Mouse (Mus musculus): ENCODE results near the gene Hhipl2.
A peak's percentile ranks its signal among the peaks of the same experiment; 100 is the strongest.
"Not testable (repeated sequence)": the region's sequence is repeated elsewhere in the genome, so short reads cannot be mapped to it uniquely, and the experiment has no call there.

The Hhipl2 gene

DNA sequence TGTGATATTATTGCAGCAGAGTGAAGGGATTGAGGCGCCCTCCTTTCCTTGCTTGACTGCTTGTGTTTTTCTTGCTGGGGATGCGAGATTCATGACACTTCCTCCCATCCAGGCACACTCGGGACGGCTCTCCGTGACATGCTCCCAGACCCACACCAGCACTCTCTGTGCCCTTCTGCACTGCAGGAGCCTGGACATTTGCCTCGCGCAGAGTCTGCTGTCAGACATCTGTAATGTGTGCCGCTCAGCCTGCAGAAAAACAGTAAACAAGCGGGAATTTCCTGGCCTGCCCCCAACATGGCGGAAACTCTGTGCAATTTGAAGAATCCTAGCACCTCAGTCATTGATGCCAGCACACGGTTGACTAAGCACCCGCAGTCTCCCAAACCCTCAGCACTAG is at the start of gene Hhipl2:
TSS of gene Hhipl2 (plus strand) at position 343 of the 400 bp plus-strand sequence.
- DNase-seq: no peak

DNA sequence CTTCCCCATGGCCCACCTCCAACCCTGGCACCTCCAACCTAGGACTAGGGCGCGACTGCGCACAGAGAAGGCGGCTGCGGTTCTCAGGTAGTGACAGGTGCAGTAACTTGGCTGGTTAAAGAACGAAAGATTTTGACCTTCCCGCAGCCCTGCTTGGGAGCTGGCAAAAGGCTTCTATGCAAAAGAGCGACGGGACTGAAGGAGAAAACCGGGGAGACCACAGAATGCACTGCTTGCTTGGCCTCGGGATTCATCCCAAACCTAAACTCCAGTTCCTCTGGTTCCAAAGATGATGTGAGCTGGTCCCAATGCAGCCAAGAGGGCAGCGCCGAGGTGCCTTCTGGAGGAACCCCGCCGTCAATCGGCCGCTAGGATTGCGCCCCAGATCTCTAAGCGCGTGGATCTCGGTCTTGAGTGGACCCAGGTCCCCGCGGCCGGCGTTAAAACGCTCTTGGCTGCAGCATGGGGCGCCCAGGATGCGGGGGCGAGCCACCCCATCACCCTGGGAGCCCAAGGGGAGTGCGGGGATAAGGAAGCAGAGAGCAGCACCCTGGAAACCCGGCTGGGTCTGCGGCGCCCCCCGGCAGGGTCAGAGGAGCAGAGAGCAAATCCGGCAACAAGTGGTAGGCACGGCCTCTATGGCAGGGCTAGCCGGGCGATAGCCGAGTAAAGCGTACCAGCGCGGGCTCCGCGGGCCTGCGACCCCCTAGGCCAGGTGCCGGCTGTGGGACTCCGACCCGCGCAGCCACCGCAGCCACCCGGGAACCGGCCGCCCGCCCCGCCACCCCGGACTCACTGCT is 49.2 kb upstream of the Hhipl2 start:
- DNase-seq: peak; percentile 35

DNA sequence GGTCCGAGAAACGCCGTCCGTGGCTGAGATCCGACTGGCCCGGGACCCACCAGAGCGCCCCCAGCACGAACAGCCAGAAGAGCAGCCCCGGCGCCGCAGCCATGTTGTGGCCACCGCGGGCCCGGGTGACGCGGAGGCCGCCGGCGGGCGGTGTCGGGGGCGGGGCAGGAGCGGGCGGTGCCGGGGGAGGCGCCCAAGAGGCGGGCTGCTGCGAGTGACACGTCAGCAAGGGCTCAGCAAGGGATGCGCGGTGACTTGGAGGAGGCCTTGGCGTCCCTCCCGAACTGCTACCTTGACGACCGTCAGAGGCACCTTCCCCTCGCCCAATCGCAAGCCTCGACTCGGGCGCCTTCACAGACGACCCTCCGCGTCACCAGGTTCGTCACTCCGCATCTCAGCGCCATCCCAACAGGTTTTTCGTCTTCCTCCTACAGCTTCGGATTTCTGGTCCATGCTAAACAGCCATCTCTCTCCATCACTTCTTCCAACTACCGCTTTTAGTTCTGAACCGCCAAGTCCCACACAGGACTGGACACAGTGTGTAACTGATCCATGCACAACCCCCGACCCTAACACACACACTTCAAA is 48.5 kb upstream of the Hhipl2 start, which contains the start of gene Mia3:
TSS of gene Mia3 (minus strand) at position 127 of the 588 bp plus-strand sequence.
- DNase-seq: peak; percentile 98

- no peak for DNase-seq
These were observed 43.3 kb upstream of the Hhipl2 start for GRCm38 (mm10) chr1:183374728-183375127.

- no peak for DNase-seq
These were observed 41.0 kb upstream of the Hhipl2 start for GRCm38 (mm10) chr1:183377045-183377444.

DNA sequence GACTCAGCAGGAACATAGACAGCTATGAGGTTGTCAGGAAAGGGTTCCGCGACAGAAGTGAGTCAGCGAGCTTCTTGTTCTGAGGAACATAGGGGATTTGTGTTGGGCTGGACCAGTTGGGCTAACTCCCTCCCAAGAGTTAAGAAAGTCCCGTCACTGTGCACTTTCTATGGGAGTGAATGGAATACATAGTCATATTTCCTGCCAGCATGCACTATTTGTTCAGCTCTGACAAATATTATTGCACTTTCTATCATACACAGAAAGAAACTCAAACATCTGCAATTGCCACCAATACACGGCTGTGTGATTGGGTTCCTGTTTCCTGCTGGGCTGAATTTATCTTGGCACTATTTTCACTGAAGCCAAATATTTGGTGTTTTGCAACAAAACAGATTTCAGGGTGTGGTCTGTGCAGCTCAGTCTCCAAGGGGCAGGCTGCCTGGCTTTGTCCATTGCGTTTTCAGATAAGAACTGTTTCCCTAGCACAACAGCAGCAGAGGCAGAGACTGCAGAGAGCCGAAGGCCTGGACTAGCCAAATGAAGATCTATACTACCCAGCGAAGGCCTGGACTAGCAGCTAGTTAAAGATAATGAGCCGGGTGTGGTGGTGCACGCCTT is 39.6 kb upstream of the Hhipl2 start:
- no peak for DNase-seq

DNA sequence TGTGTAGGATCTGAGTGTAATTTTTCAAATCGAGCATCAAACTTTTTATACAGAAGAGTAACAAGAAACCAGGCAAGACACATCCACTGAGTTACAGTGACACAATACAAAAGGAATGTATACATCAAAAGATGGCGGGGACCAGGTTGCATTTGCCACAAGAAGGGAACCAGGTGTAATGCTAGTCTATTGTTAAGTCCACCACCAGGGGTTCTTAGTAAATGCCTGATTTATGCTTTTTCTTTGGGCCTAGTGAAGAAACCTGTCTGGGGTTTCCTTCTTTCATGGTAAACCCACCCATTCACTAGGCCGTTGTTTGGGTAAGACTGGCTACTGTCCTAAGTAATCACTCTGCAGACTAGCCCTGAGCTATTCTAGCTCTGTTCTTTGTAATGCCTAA is 38.6 kb upstream of the Hhipl2 start:
- DNase-seq: not testable (repeated sequence)

DNA sequence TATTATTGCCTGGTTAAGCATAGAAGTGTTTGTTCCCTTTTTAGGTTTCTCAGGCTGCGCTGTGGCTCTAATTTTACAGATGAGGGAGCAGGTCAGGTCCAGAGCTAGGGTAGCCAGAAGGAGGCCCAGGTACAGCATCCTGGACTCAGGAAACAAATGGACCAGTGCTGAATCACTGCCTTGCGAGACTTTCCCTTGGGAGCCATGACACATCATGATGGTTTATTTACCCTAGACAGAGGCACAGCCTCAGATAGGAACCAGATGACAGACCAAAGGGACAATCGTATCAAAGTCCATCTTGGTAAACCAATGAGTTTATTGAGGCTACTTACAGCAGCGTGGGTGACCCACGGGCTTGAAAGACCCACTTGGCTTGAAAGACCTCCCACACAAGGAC is 36.2 kb upstream of the Hhipl2 start:
- DNase-seq: no peak

GRCm38 (mm10) chr1:183382621-183383020 is 35.4 kb upstream of the Hhipl2 start:
- DNase-seq: no peak

DNA sequence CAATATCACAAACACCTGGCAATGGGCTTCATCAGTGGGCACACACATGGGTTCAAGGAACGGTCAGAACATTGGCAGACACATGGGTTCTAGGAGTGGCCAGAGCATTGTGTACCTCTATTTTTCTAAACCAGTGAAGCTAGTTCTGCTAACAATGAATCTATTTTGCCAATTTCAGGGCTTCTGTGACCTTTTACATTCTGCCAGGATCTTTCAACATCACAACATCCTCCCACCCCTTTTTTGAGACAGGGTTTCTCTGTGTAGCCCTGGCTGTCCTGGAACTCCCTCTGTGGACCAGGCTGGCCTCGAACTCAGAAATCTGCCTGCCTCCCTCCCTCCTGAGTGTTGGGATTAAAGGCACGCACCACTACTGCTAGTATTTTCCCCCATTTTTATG is 30.6 kb upstream of the Hhipl2 start:
- not testable (repeated sequence) for DNase-seq

GRCm38 (mm10) chr1:183388426-183389406 is 29.3 kb upstream of the Hhipl2 start, which contains the start of gene Taf1a:
Taf1a (plus strand) TSS chr1:183388981.
- peak; percentile 91 for DNase-seq

- DNase-seq: no peak
These were observed 14.6 kb upstream of the Hhipl2 start for GRCm38 (mm10) chr1:183403396-183403795.

- no peak for DNase-seq
These were observed 3.8 kb upstream of the Hhipl2 start for GRCm38 (mm10) chr1:183414081-183414727.

- no peak for DNase-seq
These were observed 1.7 kb downstream of the Hhipl2 start for GRCm38 (mm10) chr1:183419741-183420140.

DNA sequence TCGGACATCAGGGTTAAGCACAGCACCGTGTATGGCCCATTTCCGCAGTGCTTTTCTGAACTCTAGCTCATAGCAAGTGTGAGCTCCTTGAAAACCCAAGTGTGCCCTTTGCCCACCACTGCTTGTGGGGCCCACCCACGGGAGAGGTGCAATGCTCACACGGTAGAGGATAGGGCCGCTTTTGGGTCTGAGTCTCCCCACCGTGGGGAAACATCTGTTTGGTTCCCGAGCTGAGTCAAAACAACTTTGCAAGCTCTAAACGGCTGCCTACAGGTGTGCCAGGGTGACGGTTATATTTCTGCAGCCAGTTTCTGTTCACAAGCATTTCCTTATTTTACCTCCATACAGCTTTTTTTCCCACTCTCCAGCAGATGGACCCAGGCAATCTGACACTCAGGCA is 2.3 kb downstream of the Hhipl2 start:
- DNase-seq: no peak

DNA sequence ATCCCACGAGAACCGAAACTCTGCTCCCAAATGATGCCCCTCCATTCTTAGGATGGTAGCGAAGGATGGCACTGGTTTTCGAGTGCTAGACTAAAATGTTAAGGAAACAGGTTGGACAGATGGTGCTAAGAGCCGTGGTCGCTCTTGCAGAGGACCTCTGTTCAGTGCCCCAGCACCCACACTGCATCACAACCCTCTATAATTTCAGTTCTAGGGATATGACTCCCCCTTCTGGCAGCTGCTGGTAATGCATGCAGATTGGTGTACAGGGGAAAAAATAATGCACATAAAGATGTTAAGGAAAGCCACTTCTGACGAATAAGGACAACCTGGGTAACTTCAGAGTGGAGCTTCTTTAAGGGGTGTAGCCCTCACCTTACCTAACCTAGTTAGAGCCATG is 6.1 kb downstream of the Hhipl2 start:
- no peak for DNase-seq

DNA sequence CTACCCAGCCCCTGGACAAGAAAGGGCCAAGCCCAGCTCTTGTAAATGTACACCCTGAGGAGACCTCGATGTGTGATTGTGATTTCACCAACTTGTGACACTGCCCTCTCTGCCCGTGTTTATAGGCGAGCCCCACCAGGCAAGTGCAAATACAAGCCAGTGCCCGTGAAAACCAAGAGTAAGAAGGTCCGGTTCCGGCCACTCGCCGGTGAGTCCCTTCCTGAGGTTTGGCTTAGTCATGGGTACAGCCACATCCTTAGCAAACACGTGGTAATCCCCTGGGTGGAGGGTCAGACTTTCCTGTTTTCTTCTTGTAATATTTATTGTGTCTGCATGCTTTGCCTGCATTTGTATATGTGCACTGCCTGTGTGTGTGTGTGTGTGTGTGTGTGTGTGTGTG is 16.9 kb downstream of the Hhipl2 start:
- no peak for DNase-seq

DNA sequence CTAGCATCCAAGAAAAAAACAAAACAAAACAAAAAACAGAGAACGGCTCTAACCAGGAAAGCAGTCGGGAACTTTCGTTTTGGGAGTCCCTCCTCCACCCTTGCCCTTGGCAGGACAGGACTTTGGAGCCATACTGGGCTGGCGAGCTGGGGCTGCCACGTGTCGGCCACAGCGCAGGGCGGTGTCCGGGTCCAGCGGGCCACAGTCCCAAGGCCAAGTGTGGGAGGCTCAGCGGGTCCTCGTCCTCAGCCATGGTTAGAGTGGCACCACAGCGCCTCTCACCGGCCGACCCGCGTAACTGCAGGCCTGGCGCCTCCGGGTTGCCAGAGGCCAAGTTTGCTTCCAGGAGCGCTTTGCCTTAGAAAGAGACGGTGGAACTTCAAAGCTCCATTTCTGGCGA is 21.0 kb downstream of the Hhipl2 start:
- peak; percentile 63 for DNase-seq

- DNase-seq: peak; percentile 69
These were observed 24.2 kb downstream of the Hhipl2 start for GRCm38 (mm10) chr1:183442015-183442774.

DNA sequence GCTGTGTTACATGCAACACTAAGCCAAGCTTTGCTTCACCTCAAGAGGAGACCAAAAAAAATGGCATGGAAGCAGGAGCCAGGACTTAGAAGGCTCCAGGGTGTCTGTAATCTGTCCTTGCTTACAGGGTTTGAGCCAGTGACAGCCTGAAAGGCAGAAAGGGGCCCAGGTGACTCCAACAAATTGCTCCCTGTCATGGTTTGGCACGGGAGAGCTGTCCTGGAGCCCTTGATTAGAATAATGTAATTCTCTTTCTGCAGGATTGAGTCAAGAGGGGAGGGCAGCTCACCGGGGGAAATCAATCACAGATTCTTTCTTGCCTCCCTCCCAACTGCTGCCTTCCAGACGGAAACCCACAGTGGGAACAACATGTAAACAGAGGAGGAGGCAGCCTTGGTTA is 35.1 kb downstream of the Hhipl2 start:
- DNase-seq: no peak
